Mouse (Mus musculus): ENCODE results near the gene Slco2a1.
"Not testable (repeated sequence)": the region's sequence is repeated elsewhere in the genome, so short reads cannot be mapped to it uniquely, and the experiment has no call there.

Slco2a1 gene

DNA sequence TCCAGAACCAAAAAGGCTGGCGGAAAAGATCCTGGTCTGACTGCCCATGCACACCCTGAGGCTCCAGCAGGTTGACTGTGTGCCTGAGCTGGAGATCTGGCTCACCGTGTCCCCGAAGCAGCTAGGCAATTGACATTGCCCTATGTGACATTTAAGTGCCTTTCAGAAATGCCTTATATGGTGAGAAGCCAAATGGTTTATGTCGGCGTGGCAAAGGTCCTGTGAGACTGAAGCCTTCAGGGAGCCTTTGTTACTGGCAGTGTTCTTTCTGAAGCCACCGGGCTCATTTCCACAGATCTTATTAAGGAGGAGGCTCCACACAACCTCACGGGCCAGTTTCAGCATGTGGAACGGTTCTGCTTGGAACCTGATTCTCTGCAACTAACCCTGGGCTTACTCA is 98.8 kb downstream of the Slco2a1 start:
- H3K9me3 ChIP-seq (ENCODE audit: low read length), result no peaks in the 10 kb centered on the region
- H3K4me1 ChIP-seq (replicated peaks; ENCODE audit: low read depth, low read length), result peaks cover 62% of the 10 kb centered on the region
- peaks cover 34% of the 10 kb centered on the region for H3K27me3 ChIP-seq (ENCODE audit: insufficient read depth, low read length)
- H3K36me3 ChIP-seq (ENCODE audit: insufficient read depth, low read length), result no peaks in the 10 kb centered on the region
- H3K4me3 ChIP-seq (replicated peaks; ENCODE audit: low read length), result no peak overlapping the region; the same call in 1 of the 2 replicates
- TF ChIP-seq NANOG (IDR thresholded peaks at IDR 0.05; ENCODE audit: borderline replicate concordance, low read length) (no peak), POU5F1 (IDR thresholded peaks at IDR 0.05; ENCODE audit: borderline replicate concordance, low read length) (no peak), CTCF (conservative IDR thresholded peaks at IDR 0.05; ENCODE audit: low read length) (no peak)

DNA sequence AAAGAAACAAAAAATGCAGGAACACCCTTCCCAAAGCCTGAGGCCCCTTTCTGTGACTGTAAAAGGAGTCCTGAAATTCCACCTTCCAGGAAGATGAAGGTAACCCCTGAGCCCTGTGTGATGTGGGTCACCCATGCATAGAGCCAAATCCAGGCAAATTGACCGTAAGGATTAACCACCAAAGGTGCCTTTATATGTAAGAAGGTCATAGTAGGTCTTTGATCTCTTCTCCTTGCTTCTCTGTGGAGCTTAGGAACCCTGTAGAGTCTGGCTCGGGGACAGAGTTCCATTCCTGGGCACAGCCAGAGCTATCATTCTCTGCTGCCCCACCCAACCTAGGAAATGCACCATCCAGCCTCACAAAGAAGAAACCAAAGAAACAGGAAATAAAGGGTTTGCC is 100.1 kb downstream of the Slco2a1 start:
- no peak overlapping the region for H3K4me3 ChIP-seq (replicated peaks; ENCODE audit: low read length)
- H3K9me3 ChIP-seq (ENCODE audit: low read length), result no peaks in the 10 kb centered on the region
- peaks cover 38% of the 10 kb centered on the region for H3K27me3 ChIP-seq (ENCODE audit: insufficient read depth, low read length)
- no peaks in the 10 kb centered on the region for H3K36me3 ChIP-seq (ENCODE audit: insufficient read depth, low read length)
- no peak for TF ChIP-seq CTCF (conservative IDR thresholded peaks at IDR 0.05; ENCODE audit: low read length)
- TF ChIP-seq NANOG (IDR thresholded peaks at IDR 0.05; ENCODE audit: borderline replicate concordance, low read length), result peak; percentile 52; the same call in 1 of the 2 replicates
- peaks cover 72% of the 10 kb centered on the region for H3K4me1 ChIP-seq (replicated peaks; ENCODE audit: low read depth, low read length)

DNA sequence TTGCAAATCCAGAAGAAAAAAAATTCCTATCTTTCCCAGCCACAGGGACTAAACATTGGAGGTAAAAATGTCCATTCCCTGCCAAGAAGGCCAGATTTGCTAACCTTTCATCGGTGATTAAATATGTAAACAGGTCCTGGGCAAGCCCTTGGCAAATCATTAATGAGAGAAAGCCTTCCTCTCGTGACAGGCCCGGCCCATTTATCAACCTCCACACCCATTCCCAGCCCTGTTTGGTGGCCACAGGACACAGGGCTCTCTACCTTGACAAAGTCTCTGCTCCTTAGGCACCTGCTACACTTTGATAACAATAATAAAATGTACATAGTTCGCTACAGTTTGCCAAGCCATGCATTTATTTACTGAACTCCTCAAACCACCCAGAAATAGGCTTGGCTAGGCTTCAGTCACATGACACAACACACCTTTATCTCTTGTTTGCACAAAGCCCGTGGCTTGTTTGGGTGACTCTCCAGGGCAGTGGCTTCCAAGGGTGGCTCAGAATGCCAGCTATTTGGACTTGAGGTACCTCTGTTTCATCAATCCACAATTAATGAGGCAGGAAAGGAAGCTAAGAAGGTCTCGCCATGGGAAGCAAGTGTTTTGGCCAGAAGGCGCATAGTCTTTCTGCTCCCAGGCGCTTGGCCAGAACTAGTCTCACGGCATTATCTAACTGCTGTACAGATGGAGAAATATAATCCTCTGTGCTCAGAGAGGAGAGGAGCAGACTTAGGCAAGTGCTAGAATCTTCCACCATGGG is 101.8 kb downstream of the Slco2a1 start:
- Histone ChIP-seq H3K4me3 (replicated peaks; ENCODE audit: low read length) (no peak overlapping the region), H3K4me1 (replicated peaks; ENCODE audit: low read depth, low read length) (peaks cover 72% of the 10 kb centered on the region), H3K9me3 (ENCODE audit: low read length) (no peaks in the 10 kb centered on the region), H3K36me3 (ENCODE audit: insufficient read depth, low read length) (no peaks in the 10 kb centered on the region), H3K27me3 (ENCODE audit: insufficient read depth, low read length) (peaks cover 31% of the 10 kb centered on the region)
- TF ChIP-seq POU5F1 (IDR thresholded peaks at IDR 0.05; ENCODE audit: borderline replicate concordance, low read length), result no peak
- TF ChIP-seq CTCF (conservative IDR thresholded peaks at IDR 0.05; ENCODE audit: low read length), result no peak
- TF ChIP-seq NANOG (IDR thresholded peaks at IDR 0.05; ENCODE audit: borderline replicate concordance, low read length), result no peak

DNA sequence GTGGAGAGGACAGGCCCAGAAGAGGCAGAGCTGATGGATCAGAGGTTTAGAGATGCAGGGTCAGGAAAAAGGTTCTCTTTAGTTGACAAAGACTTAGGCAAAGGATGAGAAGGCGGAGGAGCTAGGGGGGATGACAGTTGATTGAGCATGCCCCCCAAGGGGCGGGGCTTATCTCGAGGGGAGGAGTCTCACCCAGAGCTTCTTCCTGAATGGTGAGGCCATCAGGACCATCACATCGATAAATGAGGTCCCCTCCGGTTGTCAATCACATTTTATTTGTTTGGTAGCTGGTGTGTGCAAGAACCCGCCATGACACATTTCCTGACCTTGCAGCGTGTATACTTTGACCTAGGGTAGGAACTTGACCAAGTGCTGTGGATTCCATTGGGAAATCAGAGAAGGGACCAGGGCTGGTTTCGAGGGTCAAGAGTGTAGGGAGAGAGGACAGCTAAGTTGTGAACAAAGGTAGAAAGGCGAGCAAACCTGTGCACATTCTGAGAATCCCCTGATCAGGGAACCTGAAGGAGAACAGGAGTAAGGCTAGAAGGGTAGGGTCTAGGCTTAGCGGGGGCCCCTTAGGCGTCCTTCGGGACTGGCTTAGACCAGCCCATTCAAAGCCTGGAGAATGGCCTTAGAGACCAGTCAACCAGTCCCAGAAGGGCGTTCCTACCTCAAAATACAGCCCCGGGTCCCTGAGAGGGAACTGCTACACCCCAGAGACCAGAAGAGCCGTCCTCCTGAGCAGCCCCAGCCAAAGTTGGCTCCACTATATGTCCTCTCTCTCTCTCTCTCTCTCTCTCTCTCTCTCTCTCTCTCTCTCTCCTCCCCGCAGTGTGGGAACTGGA is 102.7 kb downstream of the Slco2a1 start:
- no peaks in the 10 kb centered on the region for H3K9me3 ChIP-seq (ENCODE audit: low read length)
- H3K4me1 ChIP-seq (replicated peaks; ENCODE audit: low read depth, low read length), result peaks cover 64% of the 10 kb centered on the region
- H3K36me3 ChIP-seq (ENCODE audit: insufficient read depth, low read length), result no peaks in the 10 kb centered on the region
- H3K27me3 ChIP-seq (ENCODE audit: insufficient read depth, low read length), result peaks cover 27% of the 10 kb centered on the region
- H3K4me3 ChIP-seq (replicated peaks; ENCODE audit: low read length), result peak overlapping the region; percentile 26
- TF ChIP-seq CTCF (conservative IDR thresholded peaks at IDR 0.05; ENCODE audit: low read length) (no peak), NANOG (IDR thresholded peaks at IDR 0.05; ENCODE audit: borderline replicate concordance, low read length) (no peak), POU5F1 (IDR thresholded peaks at IDR 0.05; ENCODE audit: borderline replicate concordance, low read length) (no peak)

DNA sequence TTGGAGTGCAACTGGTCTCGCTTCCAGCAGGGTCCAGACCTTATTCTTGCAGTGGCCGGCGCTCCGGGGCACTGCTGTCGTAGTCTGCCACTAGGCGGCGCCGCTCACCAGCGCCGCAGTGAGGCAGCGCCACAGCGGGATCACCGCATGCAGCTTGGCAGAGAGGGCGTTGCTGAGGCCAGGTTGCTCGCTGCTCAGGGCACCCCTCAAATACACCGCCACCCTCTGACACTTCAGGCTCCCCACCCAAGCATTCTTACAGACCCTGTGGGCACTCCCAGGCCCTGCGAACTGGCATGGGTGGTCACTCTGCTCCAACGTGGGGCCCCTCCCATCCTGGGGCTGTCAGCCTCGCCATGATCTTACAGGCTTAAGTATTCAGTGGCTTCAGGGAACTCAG is 103.7 kb downstream of the Slco2a1 start:
- TF ChIP-seq POU5F1 (IDR thresholded peaks at IDR 0.05; ENCODE audit: borderline replicate concordance, low read length) (no peak), CTCF (conservative IDR thresholded peaks at IDR 0.05; ENCODE audit: low read length) (peak; percentile 55)
- H3K4me3 ChIP-seq (replicated peaks; ENCODE audit: low read length), result peak overlapping the region; percentile 69
- peaks cover 54% of the 10 kb centered on the region for H3K4me1 ChIP-seq (replicated peaks; ENCODE audit: low read depth, low read length)
- no peaks in the 10 kb centered on the region for H3K36me3 ChIP-seq (ENCODE audit: insufficient read depth, low read length)
- H3K27me3 ChIP-seq (ENCODE audit: insufficient read depth, low read length), result peaks cover 17% of the 10 kb centered on the region; the same call in 1 of the 2 replicates
- 0 out of 2 replicates have a peak, but pooled peaks cover under 1% of the 10 kb centered on the region for H3K9me3 ChIP-seq (ENCODE audit: low read length)

DNA sequence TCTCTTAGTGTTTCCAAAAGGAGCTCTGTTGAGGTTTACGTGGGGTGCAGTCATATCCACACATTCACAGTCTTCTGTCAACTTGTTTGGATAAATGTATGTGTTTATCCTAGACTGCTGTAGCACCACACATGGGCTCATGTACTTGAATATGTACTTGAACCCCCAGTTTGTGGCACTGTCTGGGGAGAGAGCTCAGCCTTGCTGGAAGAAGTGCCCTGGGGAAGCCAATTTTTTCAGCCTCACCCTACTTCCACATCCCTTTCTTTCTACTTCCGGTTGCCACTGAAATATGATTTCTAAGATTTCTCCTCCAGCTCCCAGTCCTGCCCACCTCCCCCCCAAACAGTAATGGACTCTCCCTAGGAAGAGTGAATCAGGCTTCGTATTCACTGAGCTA is 105.2 kb downstream of the Slco2a1 start:
- Histone ChIP-seq H3K36me3 (ENCODE audit: insufficient read depth, low read length) (no peaks in the 10 kb centered on the region), H3K4me3 (replicated peaks; ENCODE audit: low read length) (no peak overlapping the region), H3K4me1 (replicated peaks; ENCODE audit: low read depth, low read length) (peaks cover 42% of the 10 kb centered on the region), H3K9me3 (ENCODE audit: low read length) (0 out of 2 replicates have a peak, but pooled peaks cover 2% of the 10 kb centered on the region), H3K27me3 (ENCODE audit: insufficient read depth, low read length) (peaks cover 14% of the 10 kb centered on the region; the same call in 1 of the 2 replicates)
- no peak for TF ChIP-seq CTCF (conservative IDR thresholded peaks at IDR 0.05; ENCODE audit: low read length)
- TF ChIP-seq NANOG (IDR thresholded peaks at IDR 0.05; ENCODE audit: borderline replicate concordance, low read length), result no peak
- no peak for TF ChIP-seq POU5F1 (IDR thresholded peaks at IDR 0.05; ENCODE audit: borderline replicate concordance, low read length)

DNA sequence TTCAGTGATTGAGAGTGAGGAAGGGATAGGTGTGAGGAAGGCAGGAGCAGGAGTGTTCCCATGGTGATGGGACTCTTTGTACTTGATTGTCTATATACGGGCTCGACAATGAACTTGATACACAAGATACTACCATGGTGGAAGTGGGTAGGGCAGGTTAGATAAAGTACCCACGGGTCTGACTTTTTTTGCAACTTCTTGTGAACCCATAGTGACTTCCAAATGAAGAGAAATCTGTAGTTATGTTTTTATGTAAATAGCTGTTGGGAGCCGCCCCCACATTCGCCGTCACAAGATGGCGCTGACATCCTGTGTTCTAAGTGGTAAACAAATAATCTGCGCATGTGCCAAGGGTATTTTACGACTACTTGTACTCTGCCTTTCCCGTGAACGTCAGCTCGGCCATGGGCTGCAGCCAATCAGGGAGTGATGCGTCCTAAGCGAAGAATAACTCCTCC is 119.9 kb downstream of the Slco2a1 start:
- peaks cover 24% of the 10 kb centered on the region for H3K9me3 ChIP-seq (ENCODE audit: low read length)
- peaks cover 21% of the 10 kb centered on the region for H3K4me1 ChIP-seq (replicated peaks; ENCODE audit: low read depth, low read length)
- not testable (repeated sequence) for H3K36me3 ChIP-seq (ENCODE audit: insufficient read depth, low read length)

DNA sequence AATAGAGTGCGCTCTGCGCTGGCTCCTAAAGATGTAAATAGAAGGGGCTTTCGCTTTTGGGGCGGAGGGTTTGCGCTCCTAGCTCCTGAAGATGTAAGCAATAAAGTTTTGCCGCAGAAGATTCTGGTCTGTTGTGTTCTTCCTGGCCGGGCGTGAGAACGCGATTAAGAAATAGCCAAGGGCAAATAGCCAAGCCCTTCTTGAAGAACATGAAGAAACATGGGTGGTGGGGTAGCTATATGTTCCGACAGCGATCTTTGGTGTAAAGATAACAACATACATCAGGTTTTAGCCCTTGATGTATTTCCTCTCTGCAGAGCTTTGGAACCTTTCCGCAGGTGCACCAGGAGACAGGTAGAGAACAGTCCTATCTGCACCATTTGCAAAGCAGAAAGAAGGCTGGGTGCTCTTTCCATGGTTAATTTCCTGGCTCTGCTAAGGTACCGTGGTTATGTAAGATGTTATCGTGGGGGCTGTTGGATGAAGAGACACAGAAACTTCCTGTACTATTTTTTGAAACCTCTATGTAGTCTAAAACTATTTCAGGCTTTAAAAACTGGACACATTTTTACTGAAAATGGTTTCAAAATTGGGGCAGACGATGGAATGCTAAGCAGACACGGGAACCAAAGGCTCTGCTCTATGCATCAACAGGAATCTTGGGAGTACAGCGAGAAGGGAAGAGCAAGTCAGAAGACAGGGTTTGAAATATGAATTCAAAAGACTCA is 120.6 kb downstream of the Slco2a1 start:
- Histone ChIP-seq H3K36me3 (ENCODE audit: insufficient read depth, low read length) (no peaks in the 10 kb centered on the region), H3K4me3 (replicated peaks; ENCODE audit: low read length) (no peak overlapping the region), H3K27me3 (ENCODE audit: insufficient read depth, low read length) (peaks cover 49% of the 10 kb centered on the region), H3K4me1 (replicated peaks; ENCODE audit: low read depth, low read length) (peaks cover 24% of the 10 kb centered on the region), H3K9me3 (ENCODE audit: low read length) (peaks cover 24% of the 10 kb centered on the region)
- TF ChIP-seq NANOG (IDR thresholded peaks at IDR 0.05; ENCODE audit: borderline replicate concordance, low read length), result no peak
- no peak for TF ChIP-seq POU5F1 (IDR thresholded peaks at IDR 0.05; ENCODE audit: borderline replicate concordance, low read length)
- TF ChIP-seq CTCF (conservative IDR thresholded peaks at IDR 0.05; ENCODE audit: low read length), result no peak

More for the DNA sequence above, 119.9 kb downstream of the Slco2a1 start:
- peaks cover 41% of the 10 kb centered on the region for H3K27me3 ChIP-seq (ENCODE audit: insufficient read depth, low read length)
- H3K4me3 ChIP-seq (replicated peaks; ENCODE audit: low read length), result not testable (repeated sequence)

All from E14TG2a.4 (cell line).